Mouse (Mus musculus) adrenal gland, postnatal 36 days (tissue): ENCODE data around the gene Ciao2b. TPM values are rescaled to one million over a fixed set of nuclear protein-coding genes. Genes with fewer than 3 reads are reported as not detected.

Source experiments
- DNase-seq, 2 experiments: peaks; one replicate each; pipeline ENCODE4 v3.0.0; 2021; ENCODE audit warnings: mixed read lengths in 1 of 2
- total RNA-seq, 2 experiments: library from RNA; stranded (reverse); gene quantifications; 2 replicates each; pipeline ENCODE4 v1.2.3; 2021

The Ciao2b gene
- total RNA-seq, 2 experiments from 2014 or later = 46.1 to 51.1 TPM

DNA sequence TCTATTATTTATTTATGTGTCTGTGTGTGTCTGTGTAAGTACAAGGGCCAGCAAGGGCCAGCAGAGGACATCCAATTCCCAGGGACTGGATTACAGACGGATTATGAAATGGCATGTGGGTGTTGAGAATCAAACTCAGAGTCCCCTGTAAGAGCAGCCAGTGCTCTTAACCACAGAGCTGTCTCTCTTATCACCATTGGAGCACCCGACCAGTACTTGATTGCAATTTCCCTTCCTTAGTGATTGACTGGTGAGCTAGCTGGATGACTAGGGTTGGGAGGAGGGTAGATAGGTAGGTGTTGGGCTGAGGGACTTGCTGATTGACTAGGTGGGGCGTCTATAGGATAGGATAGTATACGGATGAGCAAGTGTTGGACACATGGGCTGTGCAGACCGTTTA, 21.0 kb downstream of the Ciao2b start:
- no peak for DNase-seq

DNA sequence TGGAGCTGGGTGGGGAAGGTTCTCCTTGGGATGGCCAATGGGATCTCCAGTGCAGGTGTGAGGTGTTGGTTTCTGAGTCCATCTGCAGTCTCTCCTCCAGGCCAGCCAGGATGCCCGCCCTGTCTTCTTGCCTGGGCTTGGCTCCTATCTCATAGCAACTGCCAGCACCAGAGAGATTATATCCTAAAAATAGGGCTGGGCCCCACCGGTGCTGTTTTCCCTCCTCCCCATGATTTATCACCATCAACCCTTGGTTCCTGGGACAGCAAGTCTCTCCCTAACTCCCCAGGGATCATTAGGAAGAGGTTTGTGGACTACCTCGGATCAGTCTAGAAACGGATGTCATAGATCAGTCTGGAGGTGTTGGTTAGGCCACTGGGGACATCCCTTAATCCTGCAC, 28.6 kb downstream of the Ciao2b start:
- DNase-seq = no peak

DNA sequence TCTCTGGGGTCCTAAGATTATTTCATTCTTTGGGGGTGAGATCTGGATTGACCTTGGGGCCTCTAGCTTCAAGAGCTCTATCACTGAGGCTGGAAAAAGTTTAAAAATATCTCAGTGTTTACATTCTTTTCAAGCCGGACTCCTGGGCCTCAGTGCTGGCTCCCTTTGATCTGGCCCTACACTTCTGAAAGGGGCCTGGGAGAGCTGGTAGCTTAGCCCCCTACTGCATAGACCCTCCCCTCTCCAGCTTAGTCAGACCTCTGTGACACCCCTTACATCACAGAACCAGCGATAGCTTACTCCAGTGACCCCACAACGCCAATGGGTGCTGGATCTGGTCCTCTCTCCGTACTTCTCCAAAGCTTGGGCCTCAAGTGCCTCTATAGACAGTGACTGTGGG, 30.2 kb downstream of the Ciao2b start:
- DNase-seq = no peak

DNA sequence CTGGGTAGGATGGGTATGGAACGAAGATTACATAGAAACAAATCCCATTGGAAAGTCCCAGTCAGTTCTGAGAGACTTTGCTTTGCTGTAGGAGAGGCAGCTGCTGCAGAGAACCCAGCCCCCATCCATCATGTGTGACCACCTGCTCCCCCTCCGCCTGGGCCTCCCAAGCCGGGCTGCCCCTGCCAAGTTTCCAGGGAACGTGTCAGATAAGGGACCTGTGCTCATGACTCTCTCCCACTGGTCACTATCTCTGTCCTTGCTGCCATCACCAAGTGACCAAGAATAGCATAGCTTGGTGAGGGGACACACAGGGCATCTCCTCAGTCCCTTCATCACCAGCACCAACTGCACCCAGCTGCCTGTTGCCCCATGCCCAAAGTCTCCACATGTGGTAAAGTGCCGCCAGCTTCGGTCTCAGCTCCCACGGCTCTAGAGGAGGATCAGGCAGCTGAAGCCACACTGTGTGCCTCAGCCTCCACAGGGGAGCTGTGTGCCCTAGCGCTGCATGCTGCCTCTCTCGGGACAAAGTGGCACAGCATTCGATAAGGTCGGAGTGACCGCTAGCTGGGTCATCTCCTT, 31.5 kb downstream of the Ciao2b start:
- no peak for DNase-seq

DNA sequence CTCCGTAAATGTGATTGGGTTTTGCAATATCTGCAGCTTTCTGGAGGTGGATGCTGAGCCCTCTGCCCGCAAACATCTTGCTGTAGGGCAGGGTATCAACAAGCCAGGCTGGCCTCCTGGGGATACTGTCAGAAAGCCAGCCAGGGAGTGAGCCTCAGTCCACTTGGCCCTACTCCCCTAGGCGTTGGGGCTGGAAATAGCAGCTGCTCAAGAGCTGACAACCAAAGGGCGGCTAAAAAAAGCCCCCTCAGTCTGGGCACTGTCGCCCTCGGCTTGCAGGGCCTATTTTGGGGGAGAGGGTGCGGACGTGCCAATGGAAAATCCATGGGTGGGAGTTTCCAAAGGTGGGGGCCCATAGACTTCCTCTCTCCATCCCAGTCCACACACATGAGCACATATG, 32.5 kb downstream of the Ciao2b start:
- no peak for DNase-seq

DNA sequence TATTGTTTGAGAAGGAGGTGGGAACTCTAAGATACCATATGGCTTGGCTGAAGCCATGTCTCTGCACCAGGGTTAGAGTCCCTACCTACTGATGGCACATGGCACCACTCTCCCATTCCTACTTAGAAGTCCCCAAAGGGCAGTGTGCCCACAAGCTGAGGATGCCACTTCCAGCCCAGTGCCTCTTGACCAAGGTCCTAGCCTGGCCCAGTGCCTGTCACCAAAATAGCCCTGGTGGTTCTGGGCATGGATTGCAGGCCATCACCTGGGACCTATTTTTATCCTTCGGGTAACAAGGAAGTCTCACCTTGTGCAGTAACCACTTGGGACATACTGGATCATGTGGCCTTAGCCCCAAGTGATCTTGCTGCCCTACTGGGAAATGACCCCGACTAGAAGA, 33.8 kb downstream of the Ciao2b start:
- DNase-seq = no peak

DNA sequence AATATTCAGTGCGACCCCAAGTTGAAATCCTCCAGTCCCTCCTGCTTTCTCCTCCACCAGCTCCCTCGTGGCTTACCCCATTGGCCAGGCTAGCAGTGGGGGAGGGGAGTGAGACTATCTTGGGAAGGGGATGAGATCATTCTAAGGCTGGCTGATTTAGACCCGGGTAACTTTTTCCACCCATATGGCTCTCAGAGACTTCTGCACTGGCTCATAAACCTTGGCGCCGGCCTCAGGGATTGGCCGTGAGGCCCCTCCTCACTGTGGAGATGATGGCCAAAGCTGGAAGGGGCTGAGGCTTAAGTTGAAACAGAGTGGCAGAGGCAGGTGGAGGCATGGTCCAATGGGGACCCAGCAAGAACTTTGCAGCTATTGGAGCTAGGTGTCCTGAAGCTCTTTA, 35.4 kb downstream of the Ciao2b start:
- DNase-seq = no peak

DNA sequence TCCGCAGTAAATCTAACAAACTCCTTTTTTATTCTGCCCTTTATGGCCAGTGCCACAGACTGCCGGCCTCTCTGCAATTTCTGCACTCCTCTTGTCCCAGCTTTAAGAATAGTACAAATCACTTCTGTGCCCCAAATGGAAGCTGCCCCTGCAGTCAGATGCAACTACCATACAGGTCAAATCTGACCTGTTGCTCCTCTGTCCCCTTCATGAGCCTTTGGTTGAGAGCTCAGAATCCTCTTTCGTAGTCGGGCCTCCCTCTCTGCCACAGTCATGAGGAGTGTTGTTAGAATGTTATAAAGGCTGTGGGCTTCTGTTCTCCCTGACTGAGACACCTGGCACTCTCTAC, 38.5 kb downstream of the Ciao2b start:
- DNase-seq = no peak

DNA sequence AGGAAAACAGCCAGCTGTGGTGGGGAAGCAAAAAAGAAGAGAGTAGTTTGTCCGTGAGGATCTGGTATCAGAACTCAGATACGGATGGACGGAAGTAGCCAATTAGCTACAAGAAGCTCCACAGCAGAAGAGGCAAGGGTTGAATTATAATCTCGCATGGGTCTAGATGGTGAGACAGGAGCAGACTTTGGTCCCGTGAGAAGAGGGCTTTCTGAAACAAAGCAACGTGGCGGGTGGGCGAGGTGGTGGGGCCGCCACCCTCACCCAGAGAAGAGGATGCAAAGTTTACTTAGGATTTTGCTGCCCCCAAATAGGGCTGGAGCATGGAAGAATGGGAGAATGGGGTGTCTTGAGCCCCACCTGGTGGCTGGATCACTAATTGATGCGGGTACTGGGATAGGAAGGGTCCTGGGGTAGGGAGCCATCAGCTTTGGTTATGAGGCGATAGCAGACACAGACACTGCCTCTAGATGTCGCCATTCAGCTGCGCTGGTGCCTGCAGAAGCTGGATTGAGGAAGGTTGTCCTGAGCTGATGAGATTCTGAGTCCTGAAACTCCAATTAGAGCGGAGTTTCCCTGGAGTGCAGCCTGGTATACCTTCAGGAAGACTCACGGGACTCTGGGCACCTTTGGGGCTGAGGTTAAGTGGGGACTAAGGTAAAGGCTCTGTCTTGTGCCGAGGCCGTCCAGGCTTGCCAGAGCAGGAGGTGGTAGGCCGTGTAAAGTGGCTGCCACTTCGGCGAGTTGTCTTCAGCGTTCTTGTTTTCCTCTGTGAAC, 39.1 kb downstream of the Ciao2b start:
- peak; percentile 85 to 90 for DNase-seq

DNA sequence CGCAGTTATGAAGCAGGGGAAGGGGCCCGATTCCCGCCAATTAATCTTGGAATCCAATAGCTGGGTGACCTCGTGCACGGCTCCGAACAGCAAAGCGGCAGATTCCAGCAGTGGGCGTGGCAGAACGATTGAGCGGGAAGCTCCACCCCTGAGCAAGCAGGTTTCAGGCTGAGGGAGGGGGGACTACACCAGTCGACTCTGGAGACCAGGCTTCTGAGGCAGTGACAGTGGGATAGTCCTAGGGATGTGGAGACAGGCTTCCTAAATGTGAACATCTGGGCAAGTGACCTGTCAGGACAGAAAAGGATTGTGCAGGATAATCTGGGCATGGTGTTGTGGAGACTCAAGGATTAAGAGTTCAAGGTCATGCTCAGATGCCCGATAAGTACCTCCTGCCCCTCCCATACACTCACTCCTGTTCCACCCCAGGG, 39.8 kb downstream of the Ciao2b start:
- peak in 1 of 2 experiments; percentile 39 for DNase-seq

DNA sequence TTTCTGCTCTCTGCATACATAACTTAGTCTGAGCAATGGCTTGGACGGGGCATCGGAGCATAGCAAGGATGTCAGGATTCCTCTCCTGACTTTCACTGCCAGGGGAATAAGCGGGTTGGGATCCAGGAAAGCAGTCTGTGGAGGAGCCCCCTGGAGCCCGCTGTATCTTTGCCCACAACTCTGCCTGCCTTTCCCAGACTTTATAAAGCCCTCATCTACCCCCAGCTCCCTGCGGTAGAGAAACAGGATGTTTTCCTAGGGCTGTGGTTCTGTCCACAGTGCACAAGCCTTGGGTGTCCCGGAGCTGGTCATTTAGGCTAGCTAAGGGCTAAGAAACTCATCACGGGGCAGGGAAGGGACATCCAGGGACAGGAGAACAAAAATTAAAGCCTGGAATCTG, 40.4 kb downstream of the Ciao2b start:
- no peak for DNase-seq

DNA sequence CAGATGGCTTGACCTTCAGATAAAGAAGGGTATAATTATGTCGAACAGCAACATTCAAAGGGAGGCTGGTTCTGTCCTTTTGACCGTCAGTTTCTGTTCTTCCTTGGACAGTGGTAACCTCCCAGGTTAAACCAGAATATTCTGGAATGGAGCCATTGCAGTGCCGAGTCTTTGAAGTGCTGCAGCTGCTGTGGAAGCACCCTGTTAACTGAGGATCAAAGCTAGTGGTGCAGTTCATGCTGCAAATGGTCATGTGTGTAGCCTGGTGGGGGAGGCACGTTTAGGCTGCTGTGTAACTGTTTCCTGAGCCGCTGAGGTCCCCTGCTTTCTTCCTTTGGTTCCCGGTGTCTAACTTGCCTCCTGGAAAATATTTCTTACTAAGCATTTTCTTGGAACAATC, 43.3 kb downstream of the Ciao2b start:
- peak; percentile 34 to 60 for DNase-seq

DNA sequence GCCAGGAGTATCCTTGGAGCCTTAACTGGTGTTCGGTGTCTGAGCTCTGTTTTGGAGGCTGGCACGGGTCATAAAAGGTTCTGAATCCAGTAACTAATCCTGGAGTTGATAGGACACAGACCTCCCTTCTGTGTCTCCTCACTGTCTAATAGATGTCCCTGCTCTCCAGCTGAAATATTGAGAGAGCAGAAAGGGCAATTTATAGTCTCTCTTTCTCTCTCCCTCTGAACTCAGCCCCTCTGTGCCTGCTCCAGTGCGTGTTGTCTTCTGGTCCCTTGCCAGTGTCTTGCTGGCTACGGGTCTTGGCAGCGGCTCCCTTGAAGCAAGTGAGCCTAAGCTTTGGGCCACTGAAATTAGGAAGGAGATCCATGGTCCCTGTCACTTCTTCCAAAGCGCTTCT, 44.1 kb downstream of the Ciao2b start:
- DNase-seq = peak; percentile 51 to 64

DNA sequence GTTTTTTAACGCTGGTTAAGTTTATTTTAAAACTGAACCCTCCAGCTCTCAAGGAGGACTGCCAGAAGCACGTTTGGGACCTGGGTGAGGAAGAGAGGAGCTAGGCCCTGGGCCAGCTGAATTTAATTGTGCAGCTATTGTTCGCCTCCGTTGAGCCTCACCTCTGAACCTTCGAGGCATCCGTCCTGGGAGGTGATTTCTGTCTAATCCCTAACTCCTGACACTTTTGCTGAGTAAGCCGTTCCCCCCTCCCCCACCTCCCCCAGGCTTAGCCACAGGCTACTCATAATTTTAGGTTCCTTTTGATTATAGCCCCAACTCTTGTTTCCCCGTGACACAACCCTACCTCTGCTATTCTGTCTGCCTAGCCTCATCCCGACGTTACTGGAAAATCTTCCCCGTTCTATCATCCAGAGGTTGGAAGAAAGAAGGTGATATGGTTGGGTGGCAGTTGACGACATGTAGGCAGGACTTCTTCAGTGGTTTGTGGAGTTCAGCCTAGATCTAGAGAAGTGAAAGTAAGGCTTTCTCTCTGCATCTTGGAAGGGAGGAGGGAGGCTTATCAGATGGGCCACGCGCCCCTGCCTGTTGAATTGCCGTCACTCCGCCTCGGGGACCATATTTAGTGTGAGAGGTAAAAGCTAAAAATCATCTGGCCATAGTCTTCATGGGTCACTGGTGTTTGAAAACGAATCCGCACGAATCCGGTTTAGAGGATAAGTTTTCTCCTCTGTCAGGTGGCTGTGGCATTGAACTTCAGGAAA, 45.8 kb downstream of the Ciao2b start:
- DNase-seq = peak in 1 of 2 experiments; percentile 48

DNA sequence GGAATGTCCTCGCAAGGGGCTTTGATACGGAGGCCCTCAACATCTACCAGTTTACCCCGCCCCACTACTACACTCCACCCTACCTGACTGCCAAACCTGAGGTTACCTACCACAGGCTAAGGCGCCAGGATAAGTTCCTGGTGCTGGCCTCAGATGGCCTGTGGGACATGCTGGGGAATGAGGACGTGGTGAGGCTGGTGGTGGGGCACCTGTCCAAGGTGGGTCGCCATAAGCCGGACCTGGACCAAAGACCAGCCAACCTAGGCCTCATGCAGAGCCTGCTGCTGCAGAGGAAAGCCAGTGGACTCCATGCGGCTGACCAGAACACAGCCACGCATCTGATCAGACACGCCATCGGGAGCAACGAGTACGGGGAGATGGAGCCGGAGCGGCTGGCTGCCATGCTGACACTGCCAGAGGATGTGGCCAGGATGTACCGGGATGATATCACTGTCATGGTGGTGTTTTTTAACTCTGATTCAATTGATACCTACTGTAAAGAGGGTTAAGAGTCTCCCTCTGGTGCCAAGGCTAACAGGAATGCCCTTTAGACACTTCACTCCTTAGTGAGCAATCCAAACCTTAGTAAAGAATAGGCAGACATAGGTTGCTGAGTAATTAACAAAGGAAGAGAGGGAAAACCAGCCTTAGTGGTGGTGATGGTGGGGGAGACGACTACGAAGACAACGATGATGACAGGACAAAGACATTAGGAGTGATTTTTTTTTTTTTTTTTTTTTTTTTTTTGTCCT, 47.0 kb downstream of the Ciao2b start:
- DNase-seq = no peak

DNA sequence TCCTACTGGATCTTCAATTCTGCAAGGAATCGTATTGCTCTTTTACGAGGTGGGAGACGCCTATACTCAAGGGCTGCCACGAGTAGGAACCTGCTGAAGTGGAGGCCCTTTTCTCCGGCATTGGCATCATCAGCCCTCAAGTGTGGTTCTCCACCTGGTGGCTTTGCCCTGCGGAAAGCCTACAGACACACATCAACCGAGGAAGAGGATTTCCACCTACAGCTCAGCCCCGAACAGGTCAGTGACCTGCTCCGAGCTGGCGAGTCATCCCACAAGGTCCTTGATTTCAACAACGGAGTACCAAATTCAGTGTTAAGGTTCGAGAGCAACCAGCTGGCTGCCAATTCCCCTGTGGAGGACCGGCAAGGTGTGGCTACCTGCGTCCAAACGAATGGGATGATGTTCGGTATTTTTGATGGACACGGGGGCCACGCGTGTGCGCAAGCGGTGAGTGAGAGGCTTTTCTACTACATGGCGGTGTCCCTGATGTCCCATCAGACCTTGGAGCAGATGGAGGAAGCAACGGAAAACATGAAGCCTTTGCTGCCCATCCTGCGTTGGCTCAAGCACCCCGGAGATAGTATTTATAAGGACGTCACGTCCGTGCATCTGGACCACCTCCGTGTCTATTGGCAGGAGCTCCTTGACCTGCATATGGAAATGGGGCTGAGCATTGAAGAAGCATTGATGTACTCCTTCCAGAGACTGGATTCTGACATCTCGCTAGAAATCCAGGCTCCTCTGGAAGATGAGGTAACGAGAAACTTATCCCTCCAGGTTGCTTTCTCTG, 48.0 kb downstream of the Ciao2b start:
- no peak for DNase-seq

DNA sequence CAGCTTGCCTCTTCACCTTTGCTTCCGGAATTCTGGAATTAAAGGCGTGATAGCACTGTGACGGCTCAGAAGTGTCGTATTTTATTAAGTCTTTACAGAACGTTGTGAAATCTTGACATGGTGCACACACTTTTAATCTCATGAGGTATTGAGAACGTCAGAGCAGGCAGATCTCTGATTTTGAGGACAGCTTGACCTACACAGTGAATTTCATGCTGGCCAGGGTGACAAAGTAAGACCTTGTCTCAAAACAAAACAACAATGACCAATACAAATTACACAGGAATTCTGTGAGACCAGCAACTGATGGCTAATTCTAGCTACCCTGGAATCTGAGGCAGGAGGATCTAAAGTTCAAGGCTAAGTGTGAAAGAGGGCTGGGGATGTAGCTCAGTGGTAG, 49.2 kb downstream of the Ciao2b start:
- DNase-seq = no peak

DNA sequence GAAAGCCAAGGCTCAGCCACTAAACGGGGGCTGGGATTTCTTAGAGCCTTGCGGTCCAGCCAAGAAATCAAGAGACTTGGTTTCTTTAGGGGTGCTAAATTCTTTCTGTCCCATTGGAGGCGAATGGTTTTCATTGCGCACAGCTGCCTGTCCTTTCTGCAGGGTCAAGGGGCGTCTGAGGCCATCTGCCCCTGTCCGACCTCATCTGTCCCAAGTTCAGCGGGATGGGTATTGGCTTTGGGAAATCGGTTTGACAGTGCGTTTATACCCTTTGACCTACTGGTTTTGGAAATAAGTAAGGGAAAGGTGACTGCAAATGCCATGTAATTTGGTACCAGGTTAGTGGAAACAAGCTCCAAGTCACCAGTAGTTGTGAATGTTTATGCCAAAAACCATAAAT, 49.9 kb downstream of the Ciao2b start:
- DNase-seq = no peak

DNA sequence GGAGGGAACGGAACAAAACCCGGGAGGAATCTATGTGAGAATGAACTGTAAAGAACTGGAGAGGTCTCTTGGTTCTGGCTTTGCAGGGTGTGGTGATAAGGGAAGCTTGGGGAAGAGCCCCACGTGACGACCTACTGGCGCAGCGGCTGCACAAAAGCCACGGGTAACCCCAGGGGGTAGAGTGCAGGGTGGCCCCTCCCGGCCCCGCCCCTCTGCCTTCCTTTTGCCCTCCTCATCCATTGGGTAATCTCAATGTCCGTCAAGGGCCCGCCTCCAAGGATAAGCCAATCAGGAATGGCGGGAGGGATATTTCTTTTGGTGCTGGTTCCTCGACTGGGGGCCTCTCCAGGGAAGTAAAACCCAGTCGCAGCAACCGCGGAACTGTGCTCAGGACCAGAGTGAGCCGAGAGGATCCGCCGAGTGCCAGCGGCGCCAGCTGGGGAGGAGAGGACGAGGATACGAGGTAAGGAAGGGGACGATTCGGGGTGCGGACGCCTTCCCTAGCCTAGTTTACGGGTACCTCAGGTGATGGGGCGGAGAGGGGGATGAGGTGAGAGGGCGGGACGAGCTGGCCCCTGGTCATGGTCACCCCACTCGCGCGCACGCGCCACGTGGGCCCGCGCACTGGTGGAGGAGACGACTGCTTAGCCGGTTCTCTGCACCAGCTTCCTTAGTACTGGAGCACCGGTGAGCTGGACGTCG, 50.5 kb downstream of the Ciao2b start, which contains the start of gene Pdp2:
Pdp2 (plus strand) TSS at position 319 of the 702 bp plus-strand sequence.
- DNase-seq = peak; percentile 91 to 92

DNA sequence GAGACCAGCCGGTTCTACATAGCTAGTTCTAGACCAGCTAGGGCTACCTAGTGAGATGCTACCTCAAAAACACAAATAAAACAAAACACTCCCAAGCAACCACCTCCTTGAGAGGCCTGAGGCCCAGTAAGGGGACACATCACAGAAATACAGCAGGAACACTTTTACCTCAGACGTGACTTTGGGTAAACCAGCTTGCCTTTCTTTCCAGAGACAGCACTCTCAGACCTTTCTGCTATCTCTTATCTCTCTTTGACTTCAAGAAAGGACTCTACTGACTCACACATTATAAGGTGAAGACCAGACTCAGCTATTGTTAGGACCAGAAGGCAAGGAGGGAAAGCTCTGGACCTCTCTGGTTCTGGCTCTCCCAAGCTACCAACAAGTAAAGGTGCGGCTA, 51.5 kb downstream of the Ciao2b start:
- DNase-seq = no peak
